Mouse (Mus musculus): ENCODE measurements around the gene Arhgdib.

- TF ChIP-seq CTCF (conservative IDR thresholded peaks at IDR 0.05; ENCODE audit: low read length) (no peak), POU5F1 (IDR thresholded peaks at IDR 0.05; ENCODE audit: borderline replicate concordance, low read length) (no peak)
Measured at GRCm38 (mm10) chr6:136889067-136889466, 52.6 kb downstream of the Arhgdib start.
